Mouse (Mus musculus) lung, adult 2 months (tissue): ENCODE measurements around the gene Nr4a1.

Experiments used
- CTCF ChIP-seq: fragments of 200-500 bp; IDR thresholded peaks from 2 replicates; pipeline ENCODE4 v1.5.1; 2011; ENCODE audit warnings: mild to moderate bottlenecking, low read length, control low read depth; ENCODE audit not compliant: insufficient read depth
- POLR2A ChIP-seq: fragments of 200-500 bp; IDR thresholded peaks from 2 replicates; pipeline ENCODE4 v1.6.1; 2011; ENCODE audit warnings: low read depth, mild to moderate bottlenecking, control low read depth, low read length, borderline replicate concordance; ENCODE audit errors: extremely low read depth

DNA sequence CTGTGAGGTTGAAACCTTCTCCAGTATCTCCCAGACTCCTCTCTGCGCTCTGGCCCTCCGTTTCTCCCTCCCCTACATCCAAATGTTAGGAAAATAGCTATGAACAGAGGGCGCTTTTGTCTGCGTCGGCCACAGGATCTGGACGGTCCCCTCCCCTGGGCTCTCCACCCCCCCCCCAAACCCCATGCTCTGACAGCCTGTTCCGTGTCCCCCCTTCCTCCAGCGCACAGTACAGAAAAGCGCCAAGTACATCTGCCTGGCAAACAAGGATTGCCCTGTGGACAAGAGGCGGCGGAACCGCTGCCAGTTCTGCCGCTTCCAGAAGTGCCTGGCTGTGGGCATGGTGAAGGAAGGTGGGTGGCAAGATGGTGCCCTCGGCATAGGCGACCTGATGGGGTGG, 17.4 kb downstream of the Nr4a1 start:
- TF ChIP-seq CTCF (no peak), POLR2A (no peak)
